Mouse (Mus musculus) brain, embryonic 14.5 days (tissue): ENCODE measurements at regions not wholly inside any gene's neighbourhood (a gene's known extent, or its start where the extent isn't known, plus 50 kb on each side); places are given as distances from the start of the nearest gene placed in this dataset.

Experiments
- CTCF ChIP-seq: fragments of 200-500 bp; IDR thresholded peaks from 2 replicates; pipeline ENCODE4 v1.5.1; 2012; ENCODE audit warnings: inconsistent platforms, mild to moderate bottlenecking, moderate library complexity, borderline replicate concordance; ENCODE audit not compliant: insufficient read depth, insufficient read length; ENCODE audit errors: extremely low read depth
- POLR2A ChIP-seq: fragments of 200-500 bp; IDR thresholded peaks from 2 replicates; pipeline ENCODE4 v1.6.1; 2012; ENCODE audit warnings: mild to moderate bottlenecking, inconsistent platforms, borderline replicate concordance; ENCODE audit not compliant: poor library complexity, insufficient read depth, insufficient read length, severe bottlenecking; ENCODE audit errors: extremely low read depth

- TF ChIP-seq POLR2A, result no peak
- no peak for TF ChIP-seq CTCF
Measured at GRCm38 (mm10) chr10:114201583-114201982, 600.5 kb downstream of the Trhde start.
